Mouse (Mus musculus) limb, embryonic 15.5 days (tissue): ENCODE results near the gene D230025D16Rik. TPM values are rescaled to one million over a fixed set of nuclear protein-coding genes. Genes with fewer than 3 reads are reported as not detected.
"Not testable (repeated sequence)": the region's sequence is repeated elsewhere in the genome, so short reads cannot be mapped to it uniquely, and the experiment has no call there.

Experiments
- ATAC-seq: fragments of 200-750 bp; cut with Nextera tagmentation; 2 replicates; pipeline ENCODE4 v1.8.0; 2017; ENCODE audit warnings: low read depth, moderate TSS enrichment; ENCODE audit not compliant: insufficient number of reproducible peaks, low FRiP score, low TSS enrichment
- H3K27ac ChIP-seq: fragments of 300-500 bp; sonication (generic); 2 replicates; pipeline ENCODE4 v1.5.1; 2015; ENCODE audit warnings: moderate library complexity, mild to moderate bottlenecking, inconsistent platforms
- H3K27me3 ChIP-seq: fragments of 300-500 bp; sonication (generic); 2 replicates; pipeline ENCODE4 v1.6.1; 2015; ENCODE audit warnings: inconsistent platforms
- H3K36me3 ChIP-seq: fragments of 300-500 bp; sonication (generic); 2 replicates; pipeline ENCODE4 v1.6.1; 2015; ENCODE audit warnings: inconsistent platforms
- H3K4me1 ChIP-seq: fragments of 300-500 bp; sonication (generic); 2 replicates; pipeline ENCODE4 v1.6.1; 2015; ENCODE audit warnings: inconsistent platforms
- H3K4me2 ChIP-seq: fragments of 300-500 bp; sonication (generic); 2 replicates; pipeline ENCODE4 v1.6.1; 2015; ENCODE audit warnings: mild to moderate bottlenecking, inconsistent platforms
- H3K4me3 ChIP-seq: fragments of 300-500 bp; sonication (generic); 2 replicates; pipeline ENCODE4 v1.5.1; 2015; ENCODE audit warnings: mild to moderate bottlenecking, inconsistent platforms
- H3K9ac ChIP-seq: fragments of 300-500 bp; sonication (generic); 2 replicates; pipeline ENCODE4 v1.6.1; 2015; ENCODE audit warnings: inconsistent platforms
- H3K9me3 ChIP-seq: fragments of 300-500 bp; sonication (generic); 2 replicates; pipeline ENCODE4 v1.6.1; 2016; ENCODE audit warnings: inconsistent platforms
- WGBS: fragments of 180-500 bp; shearing (Covaris S2); methylation state at CpG from one replicate; pipeline ENCODE4 v1.1.7; 2015; 5-methylcytosine and 5-hydroxymethylcytosine counted together
- polyA plus RNA-seq: library from polyadenylated mRNA; unstranded; fragments of >200 nt; fragmentation: Nextera tagmentation; extraction: Ambion mirVana; gene quantifications from 2 replicates; pipeline ENCODE4 v1.2.1, GENCODE M21; 2015

Gene D230025D16Rik
- polyA plus RNA-seq, 1 experiment from 2014 or later = 25.6 TPM

- peaks cover 10% of the 10 kb centered on the region for H3K36me3 ChIP-seq
- H3K4me2 ChIP-seq = no peak overlapping the region
- no peaks in the 10 kb centered on the region for H3K27me3 ChIP-seq
- H3K9me3 ChIP-seq = no peaks in the 10 kb centered on the region
- H3K4me3 ChIP-seq = no peak overlapping the region
- no peaks in the 10 kb centered on the region for H3K4me1 ChIP-seq
- H3K27ac ChIP-seq = no peak overlapping the region
- 78% methylated on average over 5 of the region's 5 CpGs for WGBS
- no peak overlapping the region for H3K9ac ChIP-seq
- ATAC-seq = no peak
Measured at GRCm38 (mm10) chr8:105217926-105218522, 6.9 kb upstream of the D230025D16Rik start.

GRCm38 (mm10) chr8:105223850-105224249, 1.1 kb upstream of the D230025D16Rik start:
- Histone ChIP-seq H3K9me3 (no peaks in the 10 kb centered on the region), H3K4me1 (peaks cover 20% of the 10 kb centered on the region), H3K36me3 (no peaks in the 10 kb centered on the region), H3K9ac (no peak overlapping the region; the same call in 1 of the 2 replicates), H3K4me3 (peak overlapping the region; percentile 81; the same call in 1 of the 2 replicates), H3K27ac (peak overlapping the region; percentile 93), H3K4me2 (peak overlapping the region; percentile 79; the same call in 1 of the 2 replicates), H3K27me3 (no peaks in the 10 kb centered on the region)
- WGBS = 54% methylated on average over 7 of the region's 7 CpGs
- ATAC-seq = no peak

- Histone ChIP-seq H3K9ac (peak overlapping the region; percentile 73), H3K4me2 (peak overlapping the region; percentile 79), H3K4me1 (peaks cover 20% of the 10 kb centered on the region), H3K27ac (peak overlapping the region; percentile 93), H3K4me3 (peak overlapping the region; percentile 81), H3K9me3 (no peaks in the 10 kb centered on the region), H3K27me3 (no peaks in the 10 kb centered on the region), H3K36me3 (no peaks in the 10 kb centered on the region)
- ATAC-seq = peak; percentile 37; the same call in 1 of the 2 replicates
- under 1% methylated on average over 27 of the region's 27 CpGs for WGBS
Measured at GRCm38 (mm10) chr8:105225272-105225593, 288 bp downstream of the D230025D16Rik start.

- no peaks in the 10 kb centered on the region for H3K36me3 ChIP-seq
- peak overlapping the region; percentile 81 for H3K4me3 ChIP-seq
- peak overlapping the region; percentile 79 for H3K4me2 ChIP-seq
- H3K4me1 ChIP-seq = peaks cover 20% of the 10 kb centered on the region
- 24% methylated on average over 6 of the region's 6 CpGs for WGBS
- no peaks in the 10 kb centered on the region for H3K27me3 ChIP-seq
- ATAC-seq = no peak
- H3K9ac ChIP-seq = peak overlapping the region; percentile 73; the same call in 1 of the 2 replicates
- H3K9me3 ChIP-seq = no peaks in the 10 kb centered on the region
- no peak overlapping the region for H3K27ac ChIP-seq
Measured at GRCm38 (mm10) chr8:105225917-105226316, 972 bp downstream of the D230025D16Rik start.

- no peak overlapping the region for H3K4me2 ChIP-seq
- H3K36me3 ChIP-seq = peaks cover 25% of the 10 kb centered on the region
- no peak overlapping the region for H3K27ac ChIP-seq
- no peak overlapping the region for H3K4me3 ChIP-seq
- 88% methylated on average over 12 of the region's 12 CpGs for WGBS
- H3K27me3 ChIP-seq = no peaks in the 10 kb centered on the region
- H3K9me3 ChIP-seq = no peaks in the 10 kb centered on the region
- H3K4me1 ChIP-seq = no peaks in the 10 kb centered on the region
- no peak for ATAC-seq
- H3K9ac ChIP-seq = no peak overlapping the region
Measured at GRCm38 (mm10) chr8:105231503-105232320, 6.8 kb downstream of the D230025D16Rik start.

- peaks cover 25% of the 10 kb centered on the region for H3K36me3 ChIP-seq
- not testable (repeated sequence) for H3K4me2 ChIP-seq, ATAC-seq, H3K4me1 ChIP-seq, H3K27ac ChIP-seq, H3K9me3 ChIP-seq, H3K27me3 ChIP-seq, H3K9ac ChIP-seq, H3K4me3 ChIP-seq
- 87% methylated on average over 4 of the region's 4 CpGs for WGBS
Measured at GRCm38 (mm10) chr8:105232321-105232693, 7.4 kb downstream of the D230025D16Rik start.

GRCm38 (mm10) chr8:105233126-105233935, 8.4 kb downstream of the D230025D16Rik start:
- ATAC-seq = no peak
- no peak overlapping the region for H3K4me3 ChIP-seq

GRCm38 (mm10) chr8:105235206-105235605, 10.3 kb downstream of the D230025D16Rik start:
- Histone ChIP-seq H3K27me3 (no peaks in the 10 kb centered on the region), H3K36me3 (peaks cover 45% of the 10 kb centered on the region), H3K9ac (no peak overlapping the region), H3K4me2 (no peak overlapping the region), H3K27ac (no peak overlapping the region), H3K4me3 (no peak overlapping the region), H3K4me1 (no peaks in the 10 kb centered on the region), H3K9me3 (no peaks in the 10 kb centered on the region)
- 70% methylated on average over 1 of the region's 1 CpGs for WGBS
- ATAC-seq = no peak

More at GRCm38 (mm10) chr8:105233126-105233935, 8.4 kb downstream of the D230025D16Rik start:
- H3K27me3 ChIP-seq = no peaks in the 10 kb centered on the region
- H3K4me1 ChIP-seq = no peaks in the 10 kb centered on the region
- H3K36me3 ChIP-seq = peaks cover 28% of the 10 kb centered on the region
- no peak overlapping the region for H3K27ac ChIP-seq
- 56% methylated on average over 1 of the region's 1 CpGs for WGBS
- H3K9me3 ChIP-seq = no peaks in the 10 kb centered on the region
- H3K4me2 ChIP-seq = no peak overlapping the region
- no peak overlapping the region for H3K9ac ChIP-seq

GRCm38 (mm10) chr8:105237442-105238142, 12.6 kb downstream of the D230025D16Rik start:
- H3K9me3 ChIP-seq = no peaks in the 10 kb centered on the region
- peaks cover 59% of the 10 kb centered on the region for H3K36me3 ChIP-seq
- 88% methylated on average over 14 of the region's 14 CpGs for WGBS

GRCm38 (mm10) chr8:105241016-105241415, 16.1 kb downstream of the D230025D16Rik start:
- Histone ChIP-seq H3K27me3 (no peaks in the 10 kb centered on the region), H3K27ac (no peak overlapping the region), H3K4me1 (no peaks in the 10 kb centered on the region), H3K4me3 (no peak overlapping the region), H3K36me3 (peaks cover 46% of the 10 kb centered on the region), H3K9ac (no peak overlapping the region), H3K4me2 (no peak overlapping the region), H3K9me3 (no peaks in the 10 kb centered on the region)
- WGBS = 97% methylated on average over 7 of the region's 7 CpGs
- no peak for ATAC-seq

More at GRCm38 (mm10) chr8:105237442-105238142, 12.6 kb downstream of the D230025D16Rik start:
- no peak overlapping the region for H3K4me2 ChIP-seq
- H3K27me3 ChIP-seq = no peaks in the 10 kb centered on the region
- H3K27ac ChIP-seq = no peak overlapping the region
- H3K4me3 ChIP-seq = no peak overlapping the region
- H3K9ac ChIP-seq = no peak overlapping the region
- H3K4me1 ChIP-seq = no peaks in the 10 kb centered on the region
- ATAC-seq = no peak

GRCm38 (mm10) chr8:105251954-105252353, 27.0 kb downstream of the D230025D16Rik start:
- 87% methylated on average over 6 of the region's 6 CpGs for WGBS
- no peaks in the 10 kb centered on the region for H3K9me3 ChIP-seq
- no peak overlapping the region for H3K9ac ChIP-seq
- peaks cover 25% of the 10 kb centered on the region for H3K4me1 ChIP-seq
- peaks cover 64% of the 10 kb centered on the region for H3K36me3 ChIP-seq
- H3K4me3 ChIP-seq = no peak overlapping the region
- no peak overlapping the region for H3K27ac ChIP-seq
- 0 out of 2 replicates have a peak, but pooled peaks cover 9% of the 10 kb centered on the region for H3K27me3 ChIP-seq
- H3K4me2 ChIP-seq = no peak overlapping the region
- ATAC-seq = no peak
